Mouse (Mus musculus): ENCODE measurements around the gene Pgk2. TPM values are rescaled to one million over a fixed set of nuclear protein-coding genes. Genes with fewer than 3 reads are reported as not detected.

Gene Pgk2
- 0.26 TPM for polyA plus RNA-seq (2014; fragmentation: Illumina TruSeq; extraction: RNeasy Lipid Tissue Mini Kit (QIAGEN cat#74804); ENCODE audit: low replicate concordance)

DNA sequence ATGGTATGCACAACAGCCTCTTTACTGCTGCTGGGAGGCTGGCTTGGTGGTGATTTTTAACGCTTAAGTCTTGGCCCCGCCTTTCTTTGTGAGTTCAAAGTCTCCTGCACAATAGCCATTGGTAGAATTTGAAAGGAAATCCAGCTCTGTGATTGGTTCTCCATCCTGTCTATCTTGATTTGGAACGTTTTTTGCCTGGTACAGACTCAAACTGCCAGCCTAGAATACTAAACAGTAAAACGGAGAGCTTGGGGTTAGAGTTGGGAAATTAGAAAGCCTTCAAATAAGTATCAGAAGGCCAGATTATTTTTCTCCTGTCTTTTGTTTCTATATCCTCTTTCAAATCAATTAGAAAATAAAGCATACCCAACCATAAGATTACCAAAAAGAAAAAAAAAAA, at the start of gene Pgk2:
Gene Pgk2 (minus strand): TSS at position 101 of the 400 bp plus-strand sequence.

DNA sequence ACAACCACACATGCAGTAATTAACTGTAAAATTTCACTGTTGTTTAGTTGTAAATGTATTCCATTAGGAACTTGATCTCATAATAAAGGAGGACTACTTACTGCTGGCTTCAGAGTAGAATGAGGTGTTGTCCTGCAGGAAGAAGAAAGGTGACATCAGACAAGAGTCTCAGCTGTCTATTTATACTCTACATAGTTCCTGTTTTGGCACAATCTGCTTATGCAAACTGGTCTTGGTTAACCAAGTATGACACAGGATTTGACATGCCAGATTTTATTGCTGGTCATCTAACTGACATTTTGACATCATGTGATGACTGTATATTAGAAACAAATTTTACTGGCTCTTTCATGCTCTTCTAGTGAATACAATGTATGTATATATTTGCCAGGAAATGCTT, 33.7 kb upstream of the Pgk2 start, which contains the start of gene Crisp3:
Gene Crisp3 (minus strand): TSS at position 154 of the 400 bp plus-strand sequence.

Other genes starting within 250 kb of the Pgk2 start
- not detected for gene AC192777.2, start 113.2 kb downstream of the Pgk2 start, polyA plus RNA-seq (2014; fragmentation: Illumina TruSeq; extraction: RNeasy Lipid Tissue Mini Kit (QIAGEN cat#74804); ENCODE audit: low replicate concordance)
- 0.41 TPM for gene Crisp3, start 33.6 kb upstream of the Pgk2 start, polyA plus RNA-seq (2014; fragmentation: Illumina TruSeq; extraction: RNeasy Lipid Tissue Mini Kit (QIAGEN cat#74804); ENCODE audit: low replicate concordance)
- not detected for gene Crisp1, start 110.6 kb upstream of the Pgk2 start, polyA plus RNA-seq (2014; fragmentation: Illumina TruSeq; extraction: RNeasy Lipid Tissue Mini Kit (QIAGEN cat#74804); ENCODE audit: low replicate concordance)